Mouse (Mus musculus) bone marrow, adult 2 months (tissue): ENCODE measurements around the gene Msantd2. TPM values are rescaled to one million over a fixed set of nuclear protein-coding genes. Genes with fewer than 3 reads are reported as not detected.

ENCODE experiments used
- H3K27ac ChIP-seq: fragments of 200-500 bp; 2 replicates; pipeline ENCODE4 v1.5.1; 2012; ENCODE audit warnings: low read depth, mild to moderate bottlenecking, control low read depth, inconsistent platforms, low read length; ENCODE audit not compliant: control insufficient read depth, poor library complexity, insufficient read depth
- H3K4me1 ChIP-seq: fragments of 200-500 bp; 2 replicates; pipeline ENCODE4 v1.6.1; 2011; ENCODE audit warnings: low read length; ENCODE audit not compliant: control insufficient read depth, insufficient read depth
- H3K4me3 ChIP-seq: fragments of 200-500 bp; replicated peaks from 2 replicates; pipeline ENCODE3; 2011; ENCODE audit warnings: mild to moderate bottlenecking, low read depth, low read length, control low read depth; ENCODE audit not compliant: control insufficient read depth
- CTCF ChIP-seq: fragments of 200-500 bp; IDR thresholded peaks from 2 replicates; pipeline ENCODE4 v1.5.1; 2011; ENCODE audit warnings: low read length, control low read depth; ENCODE audit not compliant: control insufficient read depth, insufficient read depth
- POLR2A ChIP-seq: fragments of 200-500 bp; IDR thresholded peaks from 2 replicates; pipeline ENCODE4 v1.6.1; 2011; ENCODE audit warnings: low read depth, mild to moderate bottlenecking, control low read depth, low read length, borderline replicate concordance; ENCODE audit not compliant: control insufficient read depth
- WGBS: fragments of 180-500 bp; shearing (Covaris S2); methylation state at CpG from one replicate; pipeline ENCODE4 v1.1.7; 2018; 5-methylcytosine and 5-hydroxymethylcytosine counted together
- polyA plus RNA-seq: library from polyadenylated mRNA; stranded (reverse); fragments of >200 nt; gene quantifications from 2 replicates; pipeline ENCODE4 v1.2.4, GENCODE M21; 2011; ENCODE audit warnings: low replicate concordance; ENCODE audit not compliant: missing spikeins, insufficient read depth, insufficient read length

The Msantd2 gene
- polyA plus RNA-seq, 1 experiment = 29.1 TPM

GRCm38 (mm10) chr9:37530031-37530887 is 41.1 kb downstream of the Msantd2 start:
- TF ChIP-seq CTCF (no peak), POLR2A (no peak)
- 2% methylated on average over 32 of the region's 32 CpGs for WGBS
- Histone ChIP-seq H3K4me3 (no peak overlapping the region), H3K4me1 (no peaks in the 10 kb centered on the region), H3K27ac (no peak overlapping the region; the same call in 1 of the 2 replicates)

- WGBS = 9% methylated on average over 31 of the region's 31 CpGs
- TF ChIP-seq POLR2A = no peak
- no peak for TF ChIP-seq CTCF
- H3K4me3 ChIP-seq = no peak overlapping the region
- no peaks in the 10 kb centered on the region for H3K4me1 ChIP-seq
- no peak overlapping the region for H3K27ac ChIP-seq
Observed at GRCm38 (mm10) chr9:37530888-37531705, 42.0 kb downstream of the Msantd2 start.

- no peak overlapping the region for H3K4me3 ChIP-seq
- H3K27ac ChIP-seq = no peak overlapping the region
- 79% methylated on average over 4 of the region's 4 CpGs for WGBS
- TF ChIP-seq CTCF (no peak), POLR2A (no peak)
- no peaks in the 10 kb centered on the region for H3K4me1 ChIP-seq
Observed at GRCm38 (mm10) chr9:37536851-37537250, 47.7 kb downstream of the Msantd2 start.

GRCm38 (mm10) chr9:37537658-37538250 is 48.6 kb downstream of the Msantd2 start:
- Histone ChIP-seq H3K27ac (no peak overlapping the region), H3K4me1 (no peaks in the 10 kb centered on the region), H3K4me3 (no peak overlapping the region)
- WGBS = 84% methylated on average over 5 of the region's 5 CpGs
- no peak for TF ChIP-seq CTCF
- TF ChIP-seq POLR2A = no peak

GRCm38 (mm10) chr9:37539170-37540025 is 50.3 kb downstream of the Msantd2 start, which contains the start of gene Vsig2:
Gene Vsig2 (plus strand): TSS chr9:37539255.
- H3K4me1 ChIP-seq = no peaks in the 10 kb centered on the region
- TF ChIP-seq CTCF (no peak), POLR2A (0 out of 2 replicates have a peak, but pooled peaks have one; percentile 12)

GRCm38 (mm10) chr9:37540226-37540625 is 51.1 kb downstream of the Msantd2 start:
- Histone ChIP-seq H3K27ac (no peak overlapping the region), H3K4me3 (no peak overlapping the region), H3K4me1 (no peaks in the 10 kb centered on the region)
- WGBS = 87% methylated on average over 4 of the region's 4 CpGs
- TF ChIP-seq POLR2A = no peak
- TF ChIP-seq CTCF = no peak

More at GRCm38 (mm10) chr9:37539170-37540025, 50.3 kb downstream of the Msantd2 start, which contains the start of gene Vsig2:
- H3K4me3 ChIP-seq = no peak within 1 kb of the TSS
- no peak within 1 kb of the TSS; the same call in 1 of the 2 replicates for H3K27ac ChIP-seq
- WGBS = 82% methylated on average over 23 of the region's 23 CpGs
